Mouse (Mus musculus) kidney, adult 2 months (tissue): ENCODE data around the gene Acot8.

Source experiments
- CTCF ChIP-seq: fragments of 200-500 bp; conservative IDR thresholded peaks from 2 replicates; pipeline ENCODE4 v1.5.1; 2011; ENCODE audit warnings: low read depth, mild to moderate bottlenecking, control low read depth, low read length, moderate library complexity, mixed read lengths; ENCODE audit not compliant: insufficient read depth, insufficient read length
- POLR2A ChIP-seq: fragments of 200-500 bp; IDR thresholded peaks from one replicate; pipeline ENCODE4 v1.6.1; 2011; ENCODE audit warnings: low read depth, low read length, control low read depth

DNA sequence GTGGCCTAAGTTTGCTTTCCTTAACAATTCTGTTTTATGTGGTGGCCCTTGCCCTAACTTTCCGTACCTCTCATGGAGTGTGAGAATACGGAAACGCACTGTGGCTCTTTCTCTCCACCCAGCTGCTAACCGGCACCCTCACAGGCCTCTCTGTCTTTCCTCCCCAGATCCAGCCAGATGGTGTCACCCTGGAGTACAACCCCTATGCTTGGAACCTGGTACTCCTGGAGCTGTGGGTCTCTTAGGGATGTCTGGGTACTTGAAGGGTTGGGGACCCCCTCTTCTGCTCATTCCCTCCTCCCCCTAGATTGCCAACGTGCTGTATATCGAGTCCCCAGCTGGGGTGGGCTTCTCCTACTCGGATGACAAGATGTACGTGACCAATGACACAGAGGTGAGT lies 29.8 kb upstream of the Acot8 start:
- TF ChIP-seq CTCF = 0 out of 2 replicates have a peak, but pooled peaks have one; percentile 13
- no peak for TF ChIP-seq POLR2A
